Mouse (Mus musculus) cerebral cortex, adult 2 months (tissue): ENCODE measurements around the gene Reps2.

Source experiments
- WGBS: fragments of 180-500 bp; shearing (Covaris S2); methylation state at CpG from one replicate; pipeline ENCODE4 v1.1.7; 2018; 5-methylcytosine and 5-hydroxymethylcytosine counted together

Reps2 gene

GRCm38 (mm10) chrX:162589173-162589805 is 54.2 kb downstream of the Reps2 start:
- 83% methylated on average over 3 of the region's 3 CpGs for WGBS

DNA sequence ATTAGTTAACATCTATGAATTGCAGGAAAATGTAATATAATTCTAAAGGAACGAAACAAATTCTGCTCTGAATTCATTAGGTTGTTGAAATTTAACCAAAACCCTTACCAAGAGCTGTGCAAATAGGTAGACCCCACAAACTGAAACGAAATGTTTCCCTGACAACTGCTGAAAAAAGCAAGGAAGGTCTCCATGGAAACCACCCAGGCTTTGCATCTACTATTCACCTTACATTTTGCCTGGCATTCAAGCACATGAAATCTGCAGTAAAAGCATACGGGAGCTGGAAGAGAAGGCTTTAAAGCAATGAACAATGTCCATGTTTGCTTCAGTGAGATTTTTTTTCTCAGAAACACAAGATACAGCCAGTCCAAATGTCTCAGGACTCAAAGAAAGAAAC is 59.1 kb downstream of the Reps2 start:
- 25% methylated on average over 3 of the region's 3 CpGs for WGBS

DNA sequence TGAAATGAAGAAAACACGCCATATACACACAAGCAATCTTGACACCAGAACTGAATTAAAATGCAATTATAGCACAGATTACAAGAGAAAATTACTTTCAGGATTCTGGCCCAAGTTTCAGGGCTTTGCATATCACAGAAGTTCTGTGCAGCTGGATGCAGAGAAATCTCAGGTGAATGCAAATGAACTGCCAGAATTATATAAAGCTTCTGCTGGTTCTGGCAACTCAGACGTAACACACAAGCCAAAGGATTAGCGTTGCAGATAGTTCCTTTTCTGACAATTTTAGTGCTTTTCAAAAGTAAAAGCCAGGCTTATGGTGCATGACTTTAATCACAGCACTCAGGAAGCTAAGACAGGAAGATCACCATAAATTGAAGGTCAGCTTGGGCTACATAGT is 62.9 kb downstream of the Reps2 start:
- 54% methylated on average over 3 of the region's 3 CpGs for WGBS

DNA sequence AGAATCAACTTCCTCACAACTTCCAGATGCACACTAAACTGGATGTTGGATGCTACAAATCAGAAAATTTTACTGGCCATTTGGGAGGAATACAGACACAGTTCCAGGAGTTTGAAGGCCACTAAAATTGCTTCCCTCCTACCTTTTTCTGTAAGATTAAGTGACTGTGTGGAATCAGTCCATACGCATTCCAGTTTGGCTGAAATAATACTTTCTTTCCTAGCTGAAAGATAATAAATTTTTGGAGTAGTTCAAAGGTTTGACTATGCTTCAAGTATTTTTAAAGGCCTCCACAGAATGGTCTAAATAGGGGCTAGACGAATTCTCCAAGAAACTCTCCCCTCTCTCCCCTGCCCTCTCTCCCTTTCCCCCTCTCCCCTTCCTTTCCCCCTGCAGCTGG is 75.0 kb downstream of the Reps2 start:
- WGBS = 84% methylated on average over 2 of the region's 2 CpGs

- 74% methylated on average over 4 of the region's 4 CpGs for WGBS
Observed at GRCm38 (mm10) chrX:162565501-162565900, 77.9 kb downstream of the Reps2 start.

DNA sequence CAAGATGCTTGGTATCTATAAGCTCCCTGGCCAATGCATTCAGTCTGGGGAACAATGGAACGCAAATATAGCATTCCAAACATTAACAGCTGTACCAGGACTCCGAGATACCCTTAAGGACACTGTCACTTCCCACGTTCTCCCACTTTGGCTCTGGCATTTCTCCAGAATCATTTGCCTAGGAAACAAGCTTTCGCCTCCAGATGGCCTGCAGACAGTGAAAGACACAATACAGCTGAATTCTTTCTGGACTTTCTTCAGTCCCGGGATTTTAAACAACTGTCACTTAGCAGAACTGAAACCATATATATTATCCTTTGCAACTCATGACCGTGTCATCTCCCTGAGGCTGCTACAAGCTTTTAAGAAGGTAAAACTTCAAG is 87.0 kb downstream of the Reps2 start:
- 20% methylated on average over 6 of the region's 6 CpGs for WGBS

- WGBS = 44% methylated on average over 1 of the region's 1 CpGs
Observed at GRCm38 (mm10) chrX:162555729-162556458, 87.6 kb downstream of the Reps2 start.

- 36% methylated on average over 3 of the region's 3 CpGs for WGBS
Observed at GRCm38 (mm10) chrX:162554513-162554912, 88.9 kb downstream of the Reps2 start.

GRCm38 (mm10) chrX:162552383-162552782 is 91.1 kb downstream of the Reps2 start:
- 67% methylated on average over 8 of the region's 8 CpGs for WGBS

- 4% methylated on average over 1 of the region's 1 CpGs for WGBS
Observed at GRCm38 (mm10) chrX:162542576-162543227, 100.7 kb downstream of the Reps2 start.

GRCm38 (mm10) chrX:162541961-162542360 is 101.5 kb downstream of the Reps2 start:
- WGBS = 80% methylated on average over 1 of the region's 1 CpGs

GRCm38 (mm10) chrX:162531016-162531415 is 112.4 kb downstream of the Reps2 start:
- WGBS = 100% methylated on average over 2 of the region's 2 CpGs

DNA sequence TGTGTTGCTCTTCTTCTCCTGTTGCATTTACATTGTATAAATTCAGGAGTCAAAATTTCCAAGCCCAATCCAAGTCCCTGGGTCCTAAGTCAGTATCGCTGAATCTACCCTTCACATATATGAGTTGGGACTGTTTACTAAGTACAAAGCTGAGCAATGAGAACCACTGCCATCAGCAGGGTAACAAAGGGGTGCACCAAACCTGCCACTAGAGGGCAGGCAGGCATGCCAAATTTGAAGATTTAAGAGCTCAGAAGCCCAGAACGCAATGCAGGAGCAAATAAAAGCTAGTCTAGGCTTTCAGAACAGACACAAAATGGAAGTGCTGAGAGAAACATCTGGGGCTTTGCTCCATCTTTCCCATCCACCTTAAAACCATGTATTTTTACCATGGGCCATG is 116.2 kb downstream of the Reps2 start:
- 37% methylated on average over 2 of the region's 2 CpGs for WGBS

- whole genome bisulfite sequencing = 42% methylated on average over 9 of the region's 9 CpGs
Observed at GRCm38 (mm10) chrX:162521831-162522514, 121.5 kb downstream of the Reps2 start.

DNA sequence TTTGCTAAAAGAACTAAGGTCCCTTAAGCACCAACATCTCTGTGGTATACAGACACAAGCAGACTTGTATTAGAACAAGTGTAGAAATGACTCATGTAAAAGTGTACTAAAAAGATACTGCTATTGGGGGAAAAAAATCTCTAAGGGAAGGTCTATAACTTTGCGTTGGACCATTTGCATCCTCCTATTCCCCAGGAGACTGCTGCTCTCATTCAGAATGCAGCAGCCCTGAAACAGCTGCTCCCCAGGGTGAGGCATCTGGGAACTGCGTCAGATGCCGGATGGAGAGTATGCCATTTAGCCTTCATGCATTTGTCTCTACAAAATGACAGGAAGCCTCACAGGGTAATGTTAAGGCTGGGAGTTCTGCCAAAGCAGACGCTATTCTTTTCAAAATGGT is 122.3 kb downstream of the Reps2 start:
- 10% methylated on average over 4 of the region's 4 CpGs for WGBS

- 51% methylated on average over 2 of the region's 2 CpGs for WGBS
Observed at GRCm38 (mm10) chrX:162520374-162520773, 123.1 kb downstream of the Reps2 start.

DNA sequence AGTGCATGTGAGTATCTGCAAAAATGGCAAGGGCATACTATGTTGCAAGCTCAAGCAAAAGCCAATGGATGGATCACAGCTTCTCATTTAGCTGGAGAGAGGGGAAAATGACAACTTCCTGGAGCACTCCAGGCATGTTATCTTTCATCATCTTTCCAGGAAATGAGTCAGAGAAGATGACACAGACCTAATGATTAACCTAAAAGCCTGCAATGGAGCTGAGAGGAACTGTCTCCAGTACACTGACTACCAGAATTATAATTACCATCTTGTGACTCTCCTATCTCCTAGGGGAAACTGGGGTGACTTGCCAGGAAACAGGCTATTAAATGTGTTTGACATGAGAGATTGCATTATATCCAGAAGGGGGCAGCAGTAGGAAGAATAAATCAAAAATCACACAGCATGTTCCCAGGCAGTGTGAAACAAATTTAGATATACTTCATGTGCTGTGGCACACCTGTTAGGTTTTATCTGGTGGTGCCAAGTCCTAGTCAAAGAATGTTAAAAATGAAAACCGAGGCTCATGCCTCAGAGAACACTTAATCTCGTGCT is 132.9 kb downstream of the Reps2 start:
- WGBS = 48% methylated on average over 2 of the region's 2 CpGs

GRCm38 (mm10) chrX:162505186-162505585 is 138.3 kb downstream of the Reps2 start:
- WGBS = 52% methylated on average over 2 of the region's 2 CpGs

DNA sequence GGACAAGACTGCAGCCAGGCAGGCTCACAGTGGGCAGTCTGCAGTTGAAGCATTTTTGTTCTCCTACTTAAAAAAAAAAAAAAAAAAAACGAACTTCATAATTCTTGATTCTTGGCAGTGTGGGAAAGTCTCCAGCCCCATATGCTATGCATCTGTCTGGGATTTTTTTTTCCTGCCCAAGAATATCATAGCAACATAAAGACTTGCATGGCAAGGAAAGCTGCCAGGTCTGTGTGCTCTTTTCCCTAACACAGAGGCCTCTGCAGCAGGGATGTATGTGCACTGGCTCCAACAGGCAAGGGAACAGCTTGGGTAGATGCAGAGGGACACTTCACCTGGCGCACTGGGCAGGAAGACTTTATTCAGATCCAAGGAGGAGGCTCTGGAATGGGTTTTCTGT is 140.0 kb downstream of the Reps2 start:
- WGBS = 44% methylated on average over 2 of the region's 2 CpGs

DNA sequence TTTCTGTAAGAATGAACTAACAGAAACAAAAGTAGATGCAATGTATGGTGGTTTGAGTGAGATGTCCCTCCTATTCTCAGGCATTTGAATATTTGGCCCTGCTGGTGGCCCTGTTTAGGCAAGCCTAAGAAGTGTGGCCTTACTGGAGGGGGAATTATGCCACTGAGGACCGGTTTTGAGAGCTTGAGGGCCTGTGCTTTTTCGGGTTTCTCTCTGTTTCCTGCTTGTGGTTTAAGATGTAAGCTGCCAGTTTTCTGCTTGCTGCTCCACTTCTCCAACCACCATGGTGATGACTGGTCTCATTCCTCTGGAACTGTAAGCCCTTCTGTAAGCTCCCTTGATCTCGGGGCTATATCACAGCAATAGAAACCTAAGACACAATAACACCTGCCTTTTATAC is 142.5 kb downstream of the Reps2 start:
- 88% methylated on average over 3 of the region's 3 CpGs for WGBS

- WGBS = 36% methylated on average over 2 of the region's 2 CpGs
Observed at GRCm38 (mm10) chrX:162496485-162496884, 147.0 kb downstream of the Reps2 start.

- WGBS = 46% methylated on average over 1 of the region's 1 CpGs
Observed at GRCm38 (mm10) chrX:162488630-162489029, 154.8 kb downstream of the Reps2 start.
